ENCODE assay signal across 8 mouse cellular contexts in the genomic region with DNA sequence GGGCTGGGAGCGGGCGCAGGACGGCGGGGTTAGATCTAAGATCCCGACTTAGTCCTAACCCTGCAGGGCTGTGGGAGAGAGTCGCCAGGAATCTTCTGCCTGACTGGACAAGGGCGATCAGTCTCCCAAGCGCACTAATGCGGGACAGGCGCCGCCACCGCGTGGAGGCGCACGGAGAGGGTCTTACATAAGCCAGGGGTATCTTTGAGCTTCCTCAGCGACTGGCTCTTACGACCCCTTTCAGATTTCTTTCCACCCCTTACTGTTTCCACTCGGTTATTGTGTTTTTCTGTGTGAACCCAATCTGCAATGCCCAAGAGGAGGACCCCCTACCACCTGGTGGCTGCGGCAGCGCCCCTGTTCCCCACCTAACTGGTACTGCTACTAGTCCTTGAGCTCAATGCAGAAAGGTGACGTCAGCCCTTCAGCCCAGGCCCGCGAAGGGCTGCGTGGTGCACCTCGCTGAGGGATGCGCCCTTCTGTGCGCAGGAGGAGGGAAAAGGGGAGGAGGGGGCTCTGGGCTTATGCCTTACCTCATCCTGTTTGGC. TPM values are rescaled to one million over a fixed set of nuclear protein-coding genes. Genes with fewer than 3 reads are reported as not detected.
DNase-seq lines count a peak whose midpoint lies in the region; ATAC-seq lines count a peak whose summit lies in the region.

No protein-coding gene starts in this region.

- DNase-seq in adrenal gland, adult 18-20 months (ENCODE audit: low spot score in 2 of 2): peak; percentile 22 to 24
- DNase-seq in cerebellum, postnatal 10 days: peak; percentile 75 to 83
- DNase-seq in frontal cortex, postnatal 25 days (ENCODE audit: low spot score in 2 of 2): peak; percentile 38 to 47
- peak; percentile 54 for DNase-seq in left cerebral cortex, adult 11 months (ENCODE audit: low spot score)
- peak; percentile 49 for DNase-seq in lung, postnatal 10 days
- DNase-seq in right cerebral cortex, postnatal 14 days: peak; percentile 55

- WGBS in hindbrain, embryonic 13.5 days: 11% methylated on average over 27 of the region's 27 CpGs

- H3K9ac ChIP-seq in hindbrain, embryonic 13.5 days: peak overlapping the region; percentile 74

- peak; percentile 90 for ATAC-seq in hindbrain, embryonic 13.5 days (ENCODE audit: low FRiP score)
- no peak for ATAC-seq in inflammation-experienced regulatory T-cells, adult 6 months

- peak overlapping the region; percentile 79 for H3K27ac ChIP-seq in hindbrain, embryonic 13.5 days

- H3K36me3 ChIP-seq in hindbrain, embryonic 13.5 days: no peaks in the 10 kb centered on the region

- no peaks in the 10 kb centered on the region for H3K9me3 ChIP-seq in hindbrain, embryonic 13.5 days

- peak overlapping the region; percentile 56 for H3K4me2 ChIP-seq in hindbrain, embryonic 13.5 days

- H3K4me3 ChIP-seq in hindbrain, embryonic 13.5 days: peak overlapping the region; percentile 50

- no peaks in the 10 kb centered on the region for H3K27me3 ChIP-seq in hindbrain, embryonic 13.5 days

- no peaks in the 10 kb centered on the region for H3K4me1 ChIP-seq in hindbrain, embryonic 13.5 days (replicated peaks)

RNA-seq across cellular contexts. Expression of gene Tspan7, which starts 0.8 kb away (rescaled TPM):
- total RNA-seq in adrenal gland, adult 18-20 months (2021): 10 to 100 TPM; 83.2 to 86.3 TPM
- 250 and 257 TPM in 2 replicates for polyA plus RNA-seq in hindbrain, embryonic 13.5 days (2015; fragmentation: Nextera tagmentation; extraction: Ambion mirVana)
- polyA plus RNA-seq in inflammation-experienced regulatory T-cells, adult 6 months (2017; shearing (Covaris generic)): not detected

Comparison
In these comparisons a context has a peak if more than half of its experiments do, and no peak if none do; other contexts are left out.
1. DNase-seq: peak in every context shown above with its lines; median percentile 79 in cerebellum, postnatal 10 days; 55 in right cerebral cortex, postnatal 14 days; 54 in left cerebral cortex, adult 11 months; 49 in lung, postnatal 10 days; 42 in frontal cortex, postnatal 25 days; 23 in adrenal gland, adult 18-20 months.
2. RNA of gene Tspan7, which starts 0.8 kb away (polyA plus RNA-seq): 250 to 257 TPM in hindbrain, embryonic 13.5 days; not detected in inflammation-experienced regulatory T-cells, adult 6 months; every median in the first group is over 100 times any median in the second.